Mouse (Mus musculus) MEL (cell line): ENCODE results near the gene Gm11273. TPM values are rescaled to one million over a fixed set of nuclear protein-coding genes. Genes with fewer than 3 reads are reported as not detected.

Experiments used
- DNase-seq: peaks from one replicate; pipeline ENCODE4 v3.0.0; 2011; ENCODE audit warnings: low read depth, low spot score
- H3K27ac ChIP-seq: 2 replicates; pipeline ENCODE4 v1.5.1; 2012; ENCODE audit warnings: low read depth, mild to moderate bottlenecking, control low read depth, low read length, moderate library complexity; ENCODE audit not compliant: control insufficient read depth
- H3K27me3 ChIP-seq, 2 experiments: fragments of 150-350 bp in 1 of 2; sonication (generic) in 1 of 2; 2 replicates each; pipeline ENCODE4 v1.6.1; 2012; ENCODE audit warnings: low read length in 2 of 2, mild to moderate bottlenecking in 2 of 2, improper control_type of control experiment in 1 of 2, moderate library complexity in 1 of 2; ENCODE audit not compliant: insufficient read depth in 2 of 2, control insufficient read depth in 1 of 2
- H3K36me3 ChIP-seq, 2 experiments: 2 replicates each; pipeline ENCODE4 v1.6.1; 2012 to 2014; ENCODE audit warnings: low read length in 2 of 2, improper control_type of control experiment in 1 of 2, inconsistent platforms in 1 of 2, mild to moderate bottlenecking in 1 of 2; ENCODE audit not compliant: insufficient read depth in 2 of 2, control insufficient read depth in 1 of 2
- H3K4me1 ChIP-seq, 2 experiments: fragments of 150-350 bp in 1 of 2; sonication (generic) in 1 of 2; 2 replicates each; pipeline ENCODE4 v1.6.1; 2012; ENCODE audit warnings: low read length in 2 of 2, improper control_type of control experiment in 1 of 2, mild to moderate bottlenecking in 1 of 2; ENCODE audit not compliant: insufficient read depth in 2 of 2, control insufficient read depth in 1 of 2
- H3K4me3 ChIP-seq, 2 experiments: fragments of 150-350 bp in 1 of 2; sonication (generic) in 1 of 2; 2 replicates each; pipeline ENCODE4 v1.5.1; 2012; ENCODE audit warnings: low read depth in 2 of 2, low read length in 2 of 2, mild to moderate bottlenecking in 2 of 2, moderate library complexity in 2 of 2, control low read depth in 1 of 2, improper control_type of control experiment in 1 of 2; ENCODE audit not compliant: control insufficient read depth in 1 of 2, insufficient read depth in 1 of 2
- H3K79me2 ChIP-seq: 2 replicates; pipeline ENCODE4 v1.6.1; 2012; ENCODE audit warnings: mild to moderate bottlenecking, low read length, moderate library complexity; ENCODE audit not compliant: control insufficient read depth, poor library complexity, insufficient read depth
- H3K9ac ChIP-seq: 2 replicates; pipeline ENCODE4 v1.6.1; 2012; ENCODE audit warnings: low read depth, mild to moderate bottlenecking, control low read depth, low read length, moderate library complexity; ENCODE audit not compliant: control insufficient read depth, poor library complexity, severe bottlenecking
- H3K9me3 ChIP-seq: fragments of 150-350 bp; sonication (generic); replicated peaks from 2 replicates; pipeline ENCODE4 v1.6.1; 2012; ENCODE audit warnings: mild to moderate bottlenecking, low read length, improper control_type of control experiment, moderate library complexity; ENCODE audit not compliant: insufficient read depth
- BHLHE40 ChIP-seq: IDR thresholded peaks from 2 replicates; pipeline ENCODE4 v1.6.1; 2012; ENCODE audit warnings: low read depth, mild to moderate bottlenecking, inconsistent platforms, low read length, improper control_type of control experiment, borderline replicate concordance
- EP300 ChIP-seq, 2 experiments: IDR thresholded peaks; 2 replicates each; pipeline ENCODE4 v1.6.1; 2011; ENCODE audit warnings: improper control_type of control experiment in 2 of 2, low read length in 2 of 2, low read depth in 1 of 2, mild to moderate bottlenecking in 1 of 2
- ETS1 ChIP-seq: IDR thresholded peaks from 2 replicates; pipeline ENCODE4 v1.6.1; 2012; ENCODE audit warnings: low read depth, mild to moderate bottlenecking, inconsistent platforms, low read length, improper control_type of control experiment, moderate library complexity
- GABPA ChIP-seq: IDR thresholded peaks from 2 replicates; pipeline ENCODE4 v1.6.1; 2012; ENCODE audit warnings: low read depth, mild to moderate bottlenecking, inconsistent platforms, low read length, improper control_type of control experiment, moderate library complexity
- HCFC1 ChIP-seq: IDR thresholded peaks from 2 replicates; pipeline ENCODE4 v1.6.1; 2012; ENCODE audit warnings: low read depth, mild to moderate bottlenecking, inconsistent platforms, low read length, improper control_type of control experiment, moderate library complexity
- JUND ChIP-seq: IDR thresholded peaks from 2 replicates; pipeline ENCODE4 v1.6.1; 2011; ENCODE audit warnings: low read depth, mild to moderate bottlenecking, improper control_type of control experiment, low read length
- KAT2A ChIP-seq: conservative IDR thresholded peaks from 2 replicates; pipeline ENCODE4 v1.6.1; 2012; ENCODE audit warnings: low read depth, low read length, improper control_type of control experiment, inconsistent platforms
- MAFK ChIP-seq: IDR thresholded peaks from 2 replicates; pipeline ENCODE4 v1.6.1; 2011; ENCODE audit warnings: low read depth, mild to moderate bottlenecking, low read length, improper control_type of control experiment, borderline replicate concordance
- MAX ChIP-seq: IDR thresholded peaks from 2 replicates; pipeline ENCODE4 v1.6.1; 2011; ENCODE audit warnings: low read length, improper control_type of control experiment
- MAZ ChIP-seq: IDR thresholded peaks from 2 replicates; pipeline ENCODE4 v1.6.1; 2012; ENCODE audit warnings: low read depth, mild to moderate bottlenecking, inconsistent platforms, low read length, improper control_type of control experiment
- MEF2A ChIP-seq: IDR thresholded peaks from 2 replicates; pipeline ENCODE4 v1.6.1; 2014; ENCODE audit warnings: low read depth, mild to moderate bottlenecking, inconsistent platforms, low read length, improper control_type of control experiment; ENCODE audit not compliant: poor library complexity, insufficient replicate concordance, severe bottlenecking; ENCODE audit errors: extremely low read depth
- MXI1 ChIP-seq: IDR thresholded peaks from 2 replicates; pipeline ENCODE4 v1.6.1; 2011; ENCODE audit warnings: mild to moderate bottlenecking, low read depth, low read length, improper control_type of control experiment
- MYB ChIP-seq: IDR thresholded peaks from 2 replicates; pipeline ENCODE4 v1.6.1; 2011; ENCODE audit warnings: mild to moderate bottlenecking, low read depth, low read length, improper control_type of control experiment
- MYC ChIP-seq: IDR thresholded peaks from 2 replicates; pipeline ENCODE4 v1.6.1; 2011; ENCODE audit warnings: low read depth, mild to moderate bottlenecking, low read length, improper control_type of control experiment, moderate library complexity
- NELFE ChIP-seq: IDR thresholded peaks from 2 replicates; pipeline ENCODE4 v1.6.1; 2011; ENCODE audit warnings: low read depth, low read length, improper control_type of control experiment
- POLR2A ChIP-seq, 2 experiments: IDR thresholded peaks; 2 replicates each; pipeline ENCODE4 v1.6.1; 2011 to 2012; ENCODE audit warnings: low read length in 2 of 2, mild to moderate bottlenecking in 2 of 2, control low read depth in 1 of 2, improper control_type of control experiment in 1 of 2, low read depth in 1 of 2, moderate library complexity in 1 of 2; ENCODE audit not compliant: control insufficient read depth in 1 of 2, insufficient read depth in 1 of 2, poor library complexity in 1 of 2
- RAD21 ChIP-seq: IDR thresholded peaks from 2 replicates; pipeline ENCODE4 v1.6.1; 2011; ENCODE audit warnings: mild to moderate bottlenecking, low read depth, low read length, improper control_type of control experiment
- RCOR1 ChIP-seq: IDR thresholded peaks from 2 replicates; pipeline ENCODE4 v1.6.1; 2012; ENCODE audit warnings: low read depth, mild to moderate bottlenecking, inconsistent platforms, low read length, improper control_type of control experiment
- SMC3 ChIP-seq: IDR thresholded peaks from 2 replicates; pipeline ENCODE4 v1.6.1; 2011; ENCODE audit warnings: low read depth, low read length, improper control_type of control experiment
- TAL1 ChIP-seq: IDR thresholded peaks from 2 replicates; pipeline ENCODE4 v1.6.1; 2012; ENCODE audit warnings: mild to moderate bottlenecking, inconsistent platforms, low read length, moderate library complexity, mixed read lengths
- TBP ChIP-seq: IDR thresholded peaks from 2 replicates; pipeline ENCODE4 v1.8.0; 2011; ENCODE audit warnings: low read depth, low read length, improper control_type of control experiment
- TCF12 ChIP-seq: IDR thresholded peaks from 2 replicates; pipeline ENCODE4 v1.6.1; 2014; ENCODE audit warnings: low read depth, mild to moderate bottlenecking, inconsistent platforms, low read length, improper control_type of control experiment, moderate library complexity
- UBTF ChIP-seq: IDR thresholded peaks from 2 replicates; pipeline ENCODE4 v1.6.1; 2012; ENCODE audit warnings: low read depth, mild to moderate bottlenecking, inconsistent platforms, low read length, improper control_type of control experiment, moderate library complexity, borderline replicate concordance; ENCODE audit not compliant: insufficient read depth
- USF2 ChIP-seq, 2 experiments: IDR thresholded peaks; 2 replicates each; pipeline ENCODE4 v1.6.1; 2011 to 2012; ENCODE audit warnings: improper control_type of control experiment in 2 of 2, low read length in 2 of 2, borderline replicate concordance in 1 of 2, inconsistent platforms in 1 of 2, low read depth in 1 of 2, mild to moderate bottlenecking in 1 of 2; ENCODE audit not compliant: insufficient read depth in 1 of 2
- ZC3H11A ChIP-seq: IDR thresholded peaks from 2 replicates; pipeline ENCODE4 v1.6.1; 2012; ENCODE audit warnings: low read depth, mild to moderate bottlenecking, inconsistent platforms, low read length, improper control_type of control experiment
- ZNF384 ChIP-seq: IDR thresholded peaks from 2 replicates; pipeline ENCODE4 v1.6.1; 2012; ENCODE audit warnings: low read depth, mild to moderate bottlenecking, inconsistent platforms, low read length, improper control_type of control experiment
- polyA plus RNA-seq, 2 experiments: library from polyadenylated mRNA; stranded (reverse) in 1 of 2; unstranded in 1 of 2; fragments of >175 nt in 1 of 2; fragments of >200 nt in 1 of 2; gene quantifications; 2 replicates each; pipeline versions ENCODE4 v1.2.1 to v1.2.4; 2012; ENCODE audit warnings: low replicate concordance in 2 of 2, low read depth in 1 of 2; ENCODE audit not compliant: insufficient read length in 2 of 2, insufficient read depth in 1 of 2, missing spikeins in 1 of 2
- total RNA-seq: library from RNA; depleted of rRNA; stranded (reverse); fragments of 300-350 nt; gene quantifications from 2 replicates; pipeline ENCODE4 v1.2.3, GENCODE M21; 2012

Gm11273 gene
- total and polyA plus RNA-seq, 3 experiments = 32.5 to 306 TPM; not detected in 1

DNA sequence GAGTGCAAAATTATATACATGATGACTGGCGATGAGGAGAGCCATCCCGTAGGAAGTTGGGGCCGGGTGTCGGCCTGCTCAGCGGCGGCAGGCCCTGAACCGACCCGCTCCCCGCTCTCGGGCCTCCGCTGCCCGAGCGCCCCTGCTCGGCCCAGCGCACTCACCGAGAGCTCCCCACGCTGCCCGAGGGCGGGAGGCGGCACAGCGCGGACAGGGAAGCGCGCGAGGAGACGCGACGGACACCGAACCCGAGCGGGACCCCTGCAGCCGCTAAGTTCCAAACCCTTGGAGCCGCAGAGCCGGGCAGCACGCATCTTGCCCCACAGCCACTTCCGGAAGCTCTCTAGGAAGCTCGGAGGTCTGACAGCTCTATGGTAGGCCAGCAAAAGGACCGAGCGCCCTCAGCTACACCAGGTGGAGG lies 29.6 kb upstream of the Gm11273 start, which contains the start of gene Zkscan8 (continued):
- peak; percentile 70 for TF ChIP-seq TBP
- no peak for TF ChIP-seq ZNF384
- TF ChIP-seq HCFC1 = peak; percentile 86
- TF ChIP-seq MAX = peak; percentile 44; the same call in 1 of the 2 replicates
- peak; percentile 30; the same call in 1 of the 2 replicates for TF ChIP-seq MYC
- TF ChIP-seq KAT2A = no peak; the same call in 1 of the 2 replicates
- no peak for TF ChIP-seq MEF2A
- peak; percentile 75 to 85 for TF ChIP-seq POLR2A (IDR thresholded peaks at IDR 0.05; ENCODE audit: control insufficient read depth in 1 of 2, insufficient read depth in 1 of 2, low read depth in 1 of 2, low read length in 2 of 2, poor library complexity in 1 of 2)
- no peak for TF ChIP-seq RAD21
- peak; percentile 47; the same call in 1 of the 2 replicates for TF ChIP-seq GABPA
- TF ChIP-seq JUND = no peak

DNA sequence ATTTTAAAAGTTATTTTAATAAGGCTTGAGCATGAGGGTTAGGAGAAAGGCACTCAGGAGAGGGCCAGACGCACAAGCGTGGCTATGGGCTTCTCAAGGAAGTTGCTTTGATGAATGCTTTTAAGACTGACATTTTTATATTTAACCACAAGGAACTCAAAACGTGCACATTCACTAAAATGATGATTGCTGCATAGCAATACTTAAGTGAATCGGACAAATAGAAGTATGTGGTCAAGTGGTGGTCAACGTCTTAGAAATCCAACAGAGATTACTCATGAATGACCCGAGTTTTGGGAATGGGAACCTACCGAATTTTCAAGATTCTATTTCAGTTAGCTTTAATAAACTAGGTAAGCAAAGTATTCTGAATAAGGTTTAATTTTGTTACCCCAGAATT lies 28.9 kb upstream of the Gm11273 start:
- H3K4me1 ChIP-seq = no peaks in the 10 kb centered on the region; a peak in 1 of 4 replicates

DNA sequence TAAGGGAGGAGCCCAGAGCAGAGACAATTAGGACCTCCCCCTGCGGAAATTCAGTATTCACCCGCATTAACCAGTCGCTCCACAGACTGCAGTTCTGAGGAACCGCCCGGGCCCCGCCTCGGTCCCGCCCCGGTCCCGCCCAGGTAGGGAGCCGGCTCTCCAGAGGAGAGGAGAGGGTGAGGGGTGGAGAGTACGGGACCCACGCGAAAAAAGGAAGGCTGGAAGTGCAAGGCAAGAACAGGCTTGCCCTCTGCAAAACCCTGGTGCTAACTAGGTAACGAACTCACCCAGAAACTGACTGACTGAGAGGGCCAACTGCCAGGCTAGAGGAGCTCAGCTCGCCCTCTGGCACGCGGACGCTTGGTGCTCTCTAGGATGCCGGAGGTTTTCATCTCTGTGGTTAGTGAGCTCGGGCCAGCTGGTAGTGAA lies 5.0 kb upstream of the Gm11273 start:
- peaks cover 0 to 5% of the 10 kb centered on the region in 2 experiments; a peak in 2 of 4 replicates for H3K36me3 ChIP-seq
- DNase-seq = peak; percentile 95
- H3K9ac ChIP-seq = peak overlapping the region; percentile 77
- H3K9me3 ChIP-seq = no peaks in the 10 kb centered on the region
- peak overlapping the region; percentile 82 to 88 for H3K4me3 ChIP-seq
- H3K27ac ChIP-seq = peak overlapping the region; percentile 64
- H3K4me1 ChIP-seq = peaks cover 0 to 3% of the 10 kb centered on the region in 2 experiments; a peak in 2 of 4 replicates
- H3K79me2 ChIP-seq = no peaks in the 10 kb centered on the region; the same call in 1 of the 2 replicates
- H3K27me3 ChIP-seq = no peaks in the 10 kb centered on the region
- TF ChIP-seq KAT2A (no peak), UBTF (no peak), ZC3H11A (no peak), TAL1 (no peak), ZNF384 (no peak), MAFK (no peak), MXI1 (peak; percentile 59; the same call in 1 of the 2 replicates), EP300 (IDR thresholded peaks at IDR 0.05; ENCODE audit: low read depth in 1 of 2, low read length in 2 of 2) (no peak), MAZ (no peak), RCOR1 (no peak), TBP (peak; percentile 44; the same call in 1 of the 2 replicates), HCFC1 (peak; percentile 77), POLR2A (IDR thresholded peaks at IDR 0.05; ENCODE audit: control insufficient read depth in 1 of 2, insufficient read depth in 1 of 2, low read depth in 1 of 2, low read length in 2 of 2, poor library complexity in 1 of 2) (peak; percentile 69 to 89), TCF12 (no peak), MYB (no peak), BHLHE40 (no peak), NELFE (peak; percentile 78), MEF2A (no peak), MYC (peak; percentile 90), ETS1 (no peak), USF2 (IDR thresholded peaks at IDR 0.05; ENCODE audit: borderline replicate concordance in 1 of 2, insufficient read depth in 1 of 2, low read depth in 1 of 2, low read length in 2 of 2) (no peak), SMC3 (no peak), MAX (peak; percentile 88)

More for the DNA sequence above, 28.9 kb upstream of the Gm11273 start:
- Histone ChIP-seq H3K4me3 (peak overlapping the region; percentile 24 to 75), H3K27me3 (no peaks in the 10 kb centered on the region; a peak in 2 of 4 replicates), H3K9ac (peak overlapping the region; percentile 100), H3K79me2 (peaks cover 5% of the 10 kb centered on the region; the same call in 1 of the 2 replicates), H3K36me3 (peaks cover 0 to 2% of the 10 kb centered on the region in 2 experiments; a peak in 2 of 4 replicates), H3K9me3 (no peaks in the 10 kb centered on the region), H3K27ac (no peak overlapping the region)
- no peak for TF ChIP-seq MYC
- no peak for TF ChIP-seq MAFK
- peak; percentile 40 for DNase-seq
